Mouse (Mus musculus): ENCODE data around the gene Slc25a43. TPM values are rescaled to one million over a fixed set of nuclear protein-coding genes. Genes with fewer than 3 reads are reported as not detected.
A peak's percentile ranks its signal among the peaks of the same experiment; 100 is the strongest.

Slc25a43 gene
- polyA plus RNA-seq, 1 experiment from 2014 or later: 1.4 TPM

DNA sequence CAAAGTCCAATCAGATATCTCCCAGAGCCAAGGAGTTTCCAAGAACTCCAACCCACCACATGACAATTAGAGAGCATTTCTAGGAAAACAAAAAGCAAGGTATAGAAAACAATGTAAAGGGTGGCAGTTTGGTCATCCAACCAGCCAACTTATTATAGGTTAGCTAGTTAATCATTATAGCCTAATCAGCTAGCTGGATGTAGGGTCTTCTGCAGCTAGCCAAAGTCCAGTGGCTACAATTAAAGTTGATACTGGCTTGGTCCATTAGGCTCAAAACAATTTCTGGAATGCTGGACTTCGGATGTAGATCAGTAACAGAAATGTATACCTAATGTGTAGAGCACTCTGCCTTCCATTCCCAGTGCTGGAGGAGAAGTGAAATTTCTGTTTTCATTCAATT is 7.1 kb downstream of the Slc25a43 start:
- H3K4me2 ChIP-seq (ENCODE audit: low read depth): no peak overlapping the region
- H3K27ac ChIP-seq (ENCODE audit: low read depth, low read length): no peak overlapping the region
- H3K9me3 ChIP-seq (ENCODE audit: control insufficient read depth, low read length): no peaks in the 10 kb centered on the region
- no peaks in the 10 kb centered on the region for H3K36me3 ChIP-seq (ENCODE audit: control insufficient read depth, insufficient read depth, low read length)
- 84% methylated on average over 1 of the region's 1 CpGs for WGBS
- no peaks in the 10 kb centered on the region for H3K4me1 ChIP-seq (ENCODE audit: control insufficient read depth, insufficient read depth, low read length)
- H3K27me3 ChIP-seq (ENCODE audit: control insufficient read depth, insufficient read depth, low read length): no peaks in the 10 kb centered on the region
- no peak overlapping the region for H3K4me3 ChIP-seq (ENCODE audit: low read depth, low read length)
- ATAC-seq (ENCODE audit: insufficient read depth, low FRiP score, low TSS enrichment) (no peak), DNase-seq (ENCODE audit: low spot score) (no peak)
- no peak overlapping the region for H3K9ac ChIP-seq (ENCODE audit: low read length)

DNA sequence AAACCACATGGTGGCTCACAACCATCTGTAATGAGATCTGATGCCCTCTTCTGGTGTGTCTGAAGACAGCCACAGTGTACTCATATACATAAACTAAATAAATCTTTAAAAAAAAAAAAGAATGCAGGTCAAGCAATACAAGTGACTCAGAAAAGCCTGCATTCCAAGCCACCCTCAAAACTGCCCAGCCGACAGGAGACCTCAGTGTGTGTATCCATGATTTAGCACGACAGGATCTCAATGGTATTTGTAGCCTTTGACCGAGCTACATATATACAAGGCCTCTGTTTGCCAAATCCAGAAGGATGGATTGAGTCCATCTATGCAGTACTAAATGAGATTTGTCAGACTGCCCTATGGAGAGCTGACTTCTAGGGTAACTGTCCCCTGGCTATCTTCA is 9.1 kb downstream of the Slc25a43 start:
- no peak for DNase-seq (ENCODE audit: low spot score)
- no peak for ATAC-seq (ENCODE audit: insufficient read depth, low FRiP score, low TSS enrichment)
- Histone ChIP-seq H3K4me3 (ENCODE audit: low read depth, low read length) (no peak overlapping the region), H3K27me3 (ENCODE audit: control insufficient read depth, insufficient read depth, low read length) (no peaks in the 10 kb centered on the region), H3K4me2 (ENCODE audit: low read depth) (no peak overlapping the region), H3K27ac (ENCODE audit: low read depth, low read length) (no peak overlapping the region), H3K4me1 (ENCODE audit: control insufficient read depth, insufficient read depth, low read length) (no peaks in the 10 kb centered on the region), H3K36me3 (ENCODE audit: control insufficient read depth, insufficient read depth, low read length) (no peaks in the 10 kb centered on the region), H3K9ac (ENCODE audit: low read length) (no peak overlapping the region), H3K9me3 (ENCODE audit: control insufficient read depth, low read length) (no peaks in the 10 kb centered on the region)
- WGBS: 86% methylated on average over 3 of the region's 3 CpGs

DNA sequence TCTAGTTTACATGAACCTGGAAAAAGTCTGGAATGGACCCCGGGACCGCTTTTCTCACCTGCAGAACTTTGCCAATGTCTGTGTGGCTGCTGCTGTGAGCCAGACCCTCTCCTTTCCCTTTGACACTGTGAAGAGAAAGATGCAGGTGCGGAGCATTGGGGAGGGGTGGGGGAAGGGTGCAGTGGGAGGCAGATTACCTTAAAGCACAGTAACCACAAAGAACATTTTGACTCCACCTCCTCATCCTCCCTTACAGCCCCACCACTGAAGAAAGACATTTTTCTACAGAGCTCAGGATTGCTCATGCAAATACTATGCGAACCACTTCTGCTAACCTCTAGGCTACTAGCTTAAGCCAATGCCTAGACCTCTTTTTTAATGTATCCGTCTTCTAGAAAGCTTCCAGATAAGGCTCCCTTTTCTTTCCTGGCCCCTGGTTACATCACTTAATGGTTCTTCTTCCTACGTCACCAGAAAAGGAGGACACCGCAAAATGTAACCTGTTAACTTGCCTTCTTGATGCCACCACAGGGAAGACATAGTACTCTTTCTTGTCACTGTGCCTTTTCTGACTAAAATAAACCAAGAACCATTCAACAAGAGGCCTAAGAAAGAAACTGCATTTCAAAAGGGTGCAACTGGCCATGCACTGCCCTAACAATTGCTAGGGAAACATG is 14.5 kb downstream of the Slc25a43 start:
- no peak for ATAC-seq (ENCODE audit: insufficient read depth, low FRiP score, low TSS enrichment)
- Histone ChIP-seq H3K4me3 (ENCODE audit: low read depth, low read length) (no peak overlapping the region), H3K27ac (ENCODE audit: low read depth, low read length) (no peak overlapping the region), H3K27me3 (ENCODE audit: control insufficient read depth, insufficient read depth, low read length) (no peaks in the 10 kb centered on the region), H3K9me3 (ENCODE audit: control insufficient read depth, low read length) (no peaks in the 10 kb centered on the region), H3K4me1 (ENCODE audit: control insufficient read depth, insufficient read depth, low read length) (no peaks in the 10 kb centered on the region), H3K36me3 (ENCODE audit: control insufficient read depth, insufficient read depth, low read length) (no peaks in the 10 kb centered on the region), H3K9ac (ENCODE audit: low read length) (no peak overlapping the region), H3K4me2 (ENCODE audit: low read depth) (no peak overlapping the region)
- DNase-seq (ENCODE audit: low spot score): no peak
- WGBS: 68% methylated on average over 7 of the region's 7 CpGs

DNA sequence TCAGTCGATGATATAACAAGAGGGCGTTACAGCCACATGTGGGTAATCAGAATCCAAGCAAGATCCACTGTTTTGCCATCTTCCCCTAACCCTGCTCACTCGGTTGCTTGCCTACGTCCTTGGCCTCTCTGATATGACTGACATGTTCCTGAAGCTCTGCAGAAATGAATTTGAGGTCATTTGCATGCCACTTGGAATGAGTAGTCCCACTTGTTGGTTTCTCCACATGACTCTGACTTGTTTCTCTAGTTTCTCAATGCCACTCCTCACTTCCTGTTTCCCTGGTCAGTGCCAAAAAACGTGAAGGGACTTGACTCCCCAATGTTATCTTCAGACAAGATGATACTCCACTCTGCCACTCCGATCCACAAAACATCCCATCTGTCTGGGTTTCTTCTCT is 15.1 kb downstream of the Slc25a43 start:
- no peak overlapping the region for H3K4me3 ChIP-seq (ENCODE audit: low read depth, low read length)
- DNase-seq (ENCODE audit: low spot score): no peak
- no peak overlapping the region for H3K9ac ChIP-seq (ENCODE audit: low read length)
- H3K4me2 ChIP-seq (ENCODE audit: low read depth): no peak overlapping the region
- H3K36me3 ChIP-seq (ENCODE audit: control insufficient read depth, insufficient read depth, low read length): no peaks in the 10 kb centered on the region
- no peaks in the 10 kb centered on the region for H3K9me3 ChIP-seq (ENCODE audit: control insufficient read depth, low read length)
- H3K27ac ChIP-seq (ENCODE audit: low read depth, low read length): no peak overlapping the region
- no peaks in the 10 kb centered on the region for H3K4me1 ChIP-seq (ENCODE audit: control insufficient read depth, insufficient read depth, low read length)
- H3K27me3 ChIP-seq (ENCODE audit: control insufficient read depth, insufficient read depth, low read length): no peaks in the 10 kb centered on the region
- 75% methylated on average over 6 of the region's 6 CpGs for WGBS
- no peak for ATAC-seq (ENCODE audit: insufficient read depth, low FRiP score, low TSS enrichment)

DNA sequence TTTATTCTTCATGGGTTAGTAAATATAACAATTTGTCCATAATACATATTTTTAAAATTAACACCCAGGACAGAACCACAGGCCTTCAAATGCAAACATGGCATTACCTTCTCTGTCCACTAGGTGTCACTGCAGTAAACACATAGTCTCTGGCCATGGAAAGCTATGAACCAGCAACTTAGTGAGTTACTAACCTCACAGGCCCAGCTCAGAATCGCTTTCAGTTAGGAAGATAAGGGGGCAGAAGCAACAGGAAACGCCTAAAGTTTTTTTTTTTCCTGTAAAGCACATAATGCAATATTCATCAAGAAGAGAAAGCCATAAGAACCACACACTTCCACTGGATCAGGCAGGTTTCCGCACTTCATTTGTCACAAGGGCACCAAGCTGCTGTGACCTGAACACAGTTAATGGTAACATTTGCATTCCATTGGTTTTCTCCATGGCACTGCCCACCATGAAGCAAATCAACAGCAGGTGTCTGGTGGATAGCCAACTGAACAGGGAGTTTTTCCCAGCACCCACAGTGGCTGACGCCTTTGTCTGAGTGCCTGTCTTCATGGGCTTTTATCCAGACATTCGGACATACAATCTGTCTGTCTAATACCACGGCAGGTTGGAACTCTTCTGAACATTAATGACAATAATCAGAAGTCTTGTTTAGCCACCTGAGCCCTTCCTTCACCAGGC is 17.6 kb downstream of the Slc25a43 start:
- Histone ChIP-seq H3K36me3 (ENCODE audit: control insufficient read depth, insufficient read depth, low read length) (no peaks in the 10 kb centered on the region), H3K9ac (ENCODE audit: low read length) (no peak overlapping the region), H3K9me3 (ENCODE audit: control insufficient read depth, low read length) (no peaks in the 10 kb centered on the region), H3K27me3 (ENCODE audit: control insufficient read depth, insufficient read depth, low read length) (no peaks in the 10 kb centered on the region), H3K4me3 (ENCODE audit: low read depth, low read length) (no peak overlapping the region), H3K4me2 (ENCODE audit: low read depth) (no peak overlapping the region), H3K4me1 (ENCODE audit: control insufficient read depth, insufficient read depth, low read length) (no peaks in the 10 kb centered on the region), H3K27ac (ENCODE audit: low read depth, low read length) (peak overlapping the region; percentile 39; the same call in 1 of the 2 replicates)
- peak; percentile 18 for DNase-seq (ENCODE audit: low spot score)
- WGBS: 43% methylated on average over 6 of the region's 6 CpGs
- peak; percentile 42; the same call in 1 of the 2 replicates for ATAC-seq (ENCODE audit: insufficient read depth, low FRiP score, low TSS enrichment)

DNA sequence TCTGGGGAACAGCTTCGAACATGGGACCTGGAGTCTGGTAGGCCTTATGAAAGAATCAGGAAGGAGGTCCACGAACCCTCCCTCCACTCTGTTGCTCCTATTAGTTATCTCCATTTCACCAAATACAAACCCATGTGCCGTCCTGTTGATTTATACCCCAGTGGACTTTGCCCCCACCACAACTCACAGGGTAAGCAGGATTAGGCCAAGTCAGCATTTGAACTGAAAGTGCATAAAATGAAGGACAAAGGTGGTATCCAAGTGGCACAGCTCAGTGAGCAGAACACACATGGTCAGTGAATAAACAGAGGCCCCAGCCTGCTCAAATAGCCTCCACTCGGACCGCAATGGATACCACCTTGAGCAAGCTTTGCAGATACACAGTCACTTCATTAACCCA is 18.8 kb downstream of the Slc25a43 start:
- H3K4me1 ChIP-seq (ENCODE audit: control insufficient read depth, insufficient read depth, low read length): no peaks in the 10 kb centered on the region
- peak overlapping the region; percentile 30; the same call in 1 of the 2 replicates for H3K27ac ChIP-seq (ENCODE audit: low read depth, low read length)
- ATAC-seq (ENCODE audit: insufficient read depth, low FRiP score, low TSS enrichment): no peak
- H3K4me2 ChIP-seq (ENCODE audit: low read depth): no peak overlapping the region
- 69% methylated on average over 5 of the region's 5 CpGs for WGBS
- no peak overlapping the region for H3K4me3 ChIP-seq (ENCODE audit: low read depth, low read length)
- H3K9ac ChIP-seq (ENCODE audit: low read length): no peak overlapping the region
- H3K27me3 ChIP-seq (ENCODE audit: control insufficient read depth, insufficient read depth, low read length): no peaks in the 10 kb centered on the region
- DNase-seq (ENCODE audit: low spot score): no peak
- no peaks in the 10 kb centered on the region for H3K36me3 ChIP-seq (ENCODE audit: control insufficient read depth, insufficient read depth, low read length)
- H3K9me3 ChIP-seq (ENCODE audit: control insufficient read depth, low read length): no peaks in the 10 kb centered on the region

DNA sequence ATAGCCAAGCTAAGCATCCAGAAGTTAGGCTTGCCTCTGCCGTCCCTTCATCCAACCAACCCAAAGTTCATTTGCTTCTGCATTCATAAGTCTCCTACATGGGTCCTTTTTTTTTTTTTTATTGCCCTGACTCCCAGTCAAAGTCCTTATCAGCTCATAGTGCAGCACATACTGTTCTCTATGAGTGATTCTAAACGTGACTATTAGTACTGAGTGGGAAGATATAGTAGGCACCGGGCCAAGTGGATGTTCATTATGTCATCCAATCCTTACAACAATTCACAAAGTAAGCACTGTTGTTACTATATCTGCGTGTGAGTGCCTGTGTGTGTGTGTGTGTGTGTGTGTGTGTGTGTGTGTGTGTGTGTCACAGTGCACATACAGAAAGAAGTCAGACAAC is 19.4 kb downstream of the Slc25a43 start:
- Histone ChIP-seq H3K27ac (ENCODE audit: low read depth, low read length) (peak overlapping the region; percentile 30), H3K36me3 (ENCODE audit: control insufficient read depth, insufficient read depth, low read length) (no peaks in the 10 kb centered on the region), H3K9me3 (ENCODE audit: control insufficient read depth, low read length) (no peaks in the 10 kb centered on the region), H3K4me3 (ENCODE audit: low read depth, low read length) (no peak overlapping the region), H3K27me3 (ENCODE audit: control insufficient read depth, insufficient read depth, low read length) (no peaks in the 10 kb centered on the region), H3K9ac (ENCODE audit: low read length) (no peak overlapping the region), H3K4me2 (ENCODE audit: low read depth) (no peak overlapping the region), H3K4me1 (ENCODE audit: control insufficient read depth, insufficient read depth, low read length) (no peaks in the 10 kb centered on the region)
- DNase-seq (ENCODE audit: low spot score) (no peak), ATAC-seq (ENCODE audit: insufficient read depth, low FRiP score, low TSS enrichment) (no peak)
- 70% methylated on average over 4 of the region's 4 CpGs for WGBS

DNA sequence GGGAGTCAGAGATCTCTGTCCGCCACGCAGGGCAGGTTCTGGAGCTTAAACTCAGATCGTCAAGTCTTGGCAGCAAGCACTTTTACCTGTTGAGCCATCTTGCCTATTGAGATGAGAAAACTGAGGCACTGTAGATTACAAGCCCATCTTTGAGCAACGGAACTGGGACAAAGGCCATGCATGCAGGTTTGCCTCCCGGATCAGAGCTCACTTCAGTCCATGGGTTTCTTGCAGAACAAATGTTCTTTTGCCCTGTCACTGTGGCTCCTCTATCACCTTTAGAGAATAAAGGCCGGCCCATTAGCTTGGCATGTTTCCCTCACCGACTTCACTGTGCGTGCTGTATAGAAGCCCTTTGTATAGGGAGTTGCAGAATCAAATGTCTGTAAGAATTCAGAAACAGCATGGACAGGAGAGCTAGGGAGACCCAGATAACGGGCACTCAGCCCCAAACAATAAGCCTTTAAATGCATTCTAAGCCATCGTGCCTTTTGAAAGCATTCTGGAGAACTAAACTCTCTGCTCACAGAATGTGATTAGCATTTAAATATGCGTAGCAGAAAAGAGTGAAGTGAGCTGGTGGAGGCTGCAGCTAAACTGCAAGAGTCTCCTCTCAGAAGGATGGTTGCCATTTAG is 20.0 kb downstream of the Slc25a43 start:
- Histone ChIP-seq H3K36me3 (ENCODE audit: control insufficient read depth, insufficient read depth, low read length) (no peaks in the 10 kb centered on the region), H3K4me1 (ENCODE audit: control insufficient read depth, insufficient read depth, low read length) (no peaks in the 10 kb centered on the region), H3K9ac (ENCODE audit: low read length) (no peak overlapping the region), H3K27me3 (ENCODE audit: control insufficient read depth, insufficient read depth, low read length) (no peaks in the 10 kb centered on the region), H3K4me3 (ENCODE audit: low read depth, low read length) (no peak overlapping the region), H3K4me2 (ENCODE audit: low read depth) (no peak overlapping the region), H3K9me3 (ENCODE audit: control insufficient read depth, low read length) (no peaks in the 10 kb centered on the region), H3K27ac (ENCODE audit: low read depth, low read length) (peak overlapping the region; percentile 30)
- peak; percentile 36 for DNase-seq (ENCODE audit: low spot score)
- peak; percentile 67 for ATAC-seq (ENCODE audit: insufficient read depth, low FRiP score, low TSS enrichment)
- 46% methylated on average over 11 of the region's 11 CpGs for WGBS

All from neural tube, embryonic 11.5 days (tissue).